Mouse (Mus musculus) liver, embryonic 11.5 days (tissue): ENCODE measurements around the gene Cdk19. TPM values are rescaled to one million over a fixed set of nuclear protein-coding genes. Genes with fewer than 3 reads are reported as not detected.

Experiments
- ATAC-seq: fragments of 200-750 bp; cut with Nextera tagmentation; replicated peaks from 2 replicates; pipeline ENCODE4 v1.8.0; 2017; ENCODE audit warnings: moderate number of reproducible peaks, mild to moderate bottlenecking, moderate TSS enrichment, moderate library complexity; ENCODE audit not compliant: low FRiP score
- DNase-seq: peaks from one replicate; pipeline ENCODE4 v3.0.0-alpha.2; 2017; ENCODE audit warnings: low spot score
- H3K27ac ChIP-seq: fragments of 300-500 bp; sonication (generic); 2 replicates; pipeline ENCODE4 v1.5.1; 2014; ENCODE audit warnings: mild to moderate bottlenecking, low read depth, low read length, control low read depth
- H3K27me3 ChIP-seq: fragments of 300-500 bp; sonication (generic); replicated peaks from 2 replicates; pipeline ENCODE4 v1.6.1; 2014; ENCODE audit warnings: low read length, mixed read lengths; ENCODE audit not compliant: control insufficient read depth, insufficient read depth
- H3K36me3 ChIP-seq: fragments of 300-500 bp; sonication (generic); 2 replicates; pipeline ENCODE4 v1.6.1; 2014; ENCODE audit warnings: mild to moderate bottlenecking, low read length, moderate library complexity, mixed read lengths; ENCODE audit not compliant: control insufficient read depth, insufficient read depth
- H3K4me1 ChIP-seq: fragments of 300-500 bp; sonication (generic); replicated peaks from 2 replicates; pipeline ENCODE4 v1.6.1; 2014; ENCODE audit warnings: low read length, mixed read lengths; ENCODE audit not compliant: control insufficient read depth, insufficient read depth
- H3K4me2 ChIP-seq: fragments of 300-500 bp; sonication (generic); 2 replicates; pipeline ENCODE4 v1.6.1; 2014; ENCODE audit warnings: mild to moderate bottlenecking, control low read depth, moderate library complexity
- H3K4me3 ChIP-seq: fragments of 300-500 bp; sonication (generic); 2 replicates; pipeline ENCODE4 v1.5.1; 2014; ENCODE audit warnings: low read depth, low read length, control low read depth
- H3K9ac ChIP-seq: fragments of 300-500 bp; sonication (generic); 2 replicates; pipeline ENCODE4 v1.6.1; 2014; ENCODE audit warnings: low read depth, low read length, control low read depth
- H3K9me3 ChIP-seq: fragments of 300-500 bp; sonication (generic); 2 replicates; pipeline ENCODE4 v1.6.1; 2016; ENCODE audit warnings: low read length, inconsistent platforms, mixed read lengths; ENCODE audit not compliant: control insufficient read depth
- WGBS: fragments of 180-500 bp; shearing (Covaris S2); extraction: QIAGEN DNeasy Blood & Tissue Kit; methylation state at CpG from one replicate; pipeline ENCODE4 v1.1.7; 2014; 5-methylcytosine and 5-hydroxymethylcytosine counted together
- polyA plus RNA-seq: library from polyadenylated mRNA; unstranded; fragments of >200 nt; fragmentation: Nextera tagmentation; extraction: Ambion mirVana; gene quantifications from 2 replicates; pipeline ENCODE4 v1.2.1, GENCODE M21; 2014

Gene Cdk19
- polyA plus RNA-seq, 1 experiment from 2014 or later: 4.6 TPM

GRCm38 (mm10) chr10:40462257-40462656 is 122.9 kb downstream of the Cdk19 start:
- WGBS: 52% methylated on average over 3 of the region's 3 CpGs

GRCm38 (mm10) chr10:40467174-40467911 is 128.0 kb downstream of the Cdk19 start:
- Histone ChIP-seq H3K4me1 (no peaks in the 10 kb centered on the region), H3K36me3 (no peaks in the 10 kb centered on the region), H3K27ac (no peak overlapping the region), H3K4me2 (no peak overlapping the region), H3K4me3 (no peak overlapping the region), H3K9me3 (no peaks in the 10 kb centered on the region), H3K9ac (no peak overlapping the region), H3K27me3 (no peaks in the 10 kb centered on the region)
- DNase-seq (no peak), ATAC-seq (no peak)
- 72% methylated on average over 8 of the region's 8 CpGs for WGBS

More at GRCm38 (mm10) chr10:40462257-40462656, 122.9 kb downstream of the Cdk19 start:
- no peaks in the 10 kb centered on the region for H3K4me1 ChIP-seq
- H3K4me2 ChIP-seq: no peak overlapping the region
- ATAC-seq (no peak), DNase-seq (no peak)
- no peak overlapping the region for H3K4me3 ChIP-seq
- H3K36me3 ChIP-seq: no peaks in the 10 kb centered on the region
- no peaks in the 10 kb centered on the region for H3K27me3 ChIP-seq
- no peak overlapping the region for H3K9ac ChIP-seq
- H3K9me3 ChIP-seq: no peaks in the 10 kb centered on the region
- no peak overlapping the region for H3K27ac ChIP-seq

GRCm38 (mm10) chr10:40467912-40468254 is 128.5 kb downstream of the Cdk19 start:
- no peak overlapping the region for H3K27ac ChIP-seq
- no peaks in the 10 kb centered on the region for H3K36me3 ChIP-seq
- 67% methylated on average over 1 of the region's 1 CpGs for WGBS
- ATAC-seq: no peak
- H3K27me3 ChIP-seq: no peaks in the 10 kb centered on the region
- no peak overlapping the region for H3K4me3 ChIP-seq
- no peaks in the 10 kb centered on the region for H3K9me3 ChIP-seq
- no peak overlapping the region for H3K4me2 ChIP-seq
- DNase-seq: no peak
- H3K4me1 ChIP-seq: no peaks in the 10 kb centered on the region
- H3K9ac ChIP-seq: no peak overlapping the region

GRCm38 (mm10) chr10:40469145-40469544 is 129.8 kb downstream of the Cdk19 start:
- DNase-seq (no peak), ATAC-seq (no peak)
- WGBS: 84% methylated on average over 2 of the region's 2 CpGs
- H3K9ac ChIP-seq: no peak overlapping the region
- no peaks in the 10 kb centered on the region for H3K9me3 ChIP-seq
- H3K4me1 ChIP-seq: no peaks in the 10 kb centered on the region
- no peak overlapping the region for H3K4me3 ChIP-seq
- no peak overlapping the region for H3K27ac ChIP-seq
- no peaks in the 10 kb centered on the region for H3K36me3 ChIP-seq
- no peaks in the 10 kb centered on the region for H3K27me3 ChIP-seq
- H3K4me2 ChIP-seq: no peak overlapping the region

GRCm38 (mm10) chr10:40476535-40477285 is 137.3 kb downstream of the Cdk19 start:
- 53% methylated on average over 5 of the region's 5 CpGs for WGBS
- Histone ChIP-seq H3K4me3 (no peak overlapping the region), H3K9ac (no peak overlapping the region), H3K4me1 (peaks cover 3% of the 10 kb centered on the region; the same call in 1 of the 2 replicates), H3K27me3 (no peaks in the 10 kb centered on the region), H3K27ac (no peak overlapping the region), H3K9me3 (no peaks in the 10 kb centered on the region), H3K4me2 (peak overlapping the region; percentile 13; the same call in 1 of the 2 replicates), H3K36me3 (peaks cover 2% of the 10 kb centered on the region; the same call in 1 of the 2 replicates)
- ATAC-seq (no peak), DNase-seq (no peak)

GRCm38 (mm10) chr10:40477426-40478075 is 138.2 kb downstream of the Cdk19 start:
- Histone ChIP-seq H3K27me3 (no peaks in the 10 kb centered on the region), H3K4me2 (no peak overlapping the region; the same call in 1 of the 2 replicates), H3K36me3 (peaks cover 2% of the 10 kb centered on the region; the same call in 1 of the 2 replicates), H3K9ac (no peak overlapping the region), H3K4me3 (no peak overlapping the region), H3K9me3 (no peaks in the 10 kb centered on the region), H3K4me1 (peaks cover 3% of the 10 kb centered on the region; the same call in 1 of the 2 replicates), H3K27ac (no peak overlapping the region)
- ATAC-seq (no peak), DNase-seq (no peak)
- 92% methylated on average over 18 of the region's 18 CpGs for WGBS

- Histone ChIP-seq H3K9ac (no peak overlapping the region), H3K4me3 (no peak overlapping the region), H3K36me3 (peaks cover 2% of the 10 kb centered on the region; the same call in 1 of the 2 replicates), H3K9me3 (no peaks in the 10 kb centered on the region), H3K4me1 (peaks cover 3% of the 10 kb centered on the region; the same call in 1 of the 2 replicates), H3K27ac (no peak overlapping the region), H3K4me2 (no peak overlapping the region), H3K27me3 (no peaks in the 10 kb centered on the region)
- no peak for ATAC-seq
- no peak for DNase-seq
- 90% methylated on average over 3 of the region's 3 CpGs for WGBS
Measured at GRCm38 (mm10) chr10:40478626-40479025, 139.3 kb downstream of the Cdk19 start.

- no peaks in the 10 kb centered on the region for H3K9me3 ChIP-seq
- H3K4me1 ChIP-seq: peaks cover 3% of the 10 kb centered on the region; the same call in 1 of the 2 replicates
- peaks cover 2% of the 10 kb centered on the region; the same call in 1 of the 2 replicates for H3K36me3 ChIP-seq
- no peak for DNase-seq
- ATAC-seq: no peak
- no peak overlapping the region for H3K9ac ChIP-seq
- no peak overlapping the region for H3K4me3 ChIP-seq
- H3K4me2 ChIP-seq: no peak overlapping the region
- H3K27me3 ChIP-seq: no peaks in the 10 kb centered on the region
- H3K27ac ChIP-seq: no peak overlapping the region
- WGBS: 56% methylated on average over 1 of the region's 1 CpGs
Measured at GRCm38 (mm10) chr10:40479216-40479615, 139.9 kb downstream of the Cdk19 start.
